Mouse (Mus musculus): ENCODE data around the gene Gtf2f2. TPM values are rescaled to one million over a fixed set of nuclear protein-coding genes. Genes with fewer than 3 reads are reported as not detected.
A peak's percentile ranks its signal among the peaks of the same experiment; 100 is the strongest.
"Not testable (repeated sequence)": the region's sequence is repeated elsewhere in the genome, so short reads cannot be mapped to it uniquely, and the experiment has no call there.

The Gtf2f2 gene
- total RNA-seq, 2 experiments from 2014 or later: 10.8 to 13.5 TPM

- no peak for DNase-seq
- intact Hi-C loops (cut with DNase I): no loop called here
Observed at GRCm38 (mm10) chr14:75870631-75871030, 140.0 kb downstream of the Gtf2f2 start.

DNA sequence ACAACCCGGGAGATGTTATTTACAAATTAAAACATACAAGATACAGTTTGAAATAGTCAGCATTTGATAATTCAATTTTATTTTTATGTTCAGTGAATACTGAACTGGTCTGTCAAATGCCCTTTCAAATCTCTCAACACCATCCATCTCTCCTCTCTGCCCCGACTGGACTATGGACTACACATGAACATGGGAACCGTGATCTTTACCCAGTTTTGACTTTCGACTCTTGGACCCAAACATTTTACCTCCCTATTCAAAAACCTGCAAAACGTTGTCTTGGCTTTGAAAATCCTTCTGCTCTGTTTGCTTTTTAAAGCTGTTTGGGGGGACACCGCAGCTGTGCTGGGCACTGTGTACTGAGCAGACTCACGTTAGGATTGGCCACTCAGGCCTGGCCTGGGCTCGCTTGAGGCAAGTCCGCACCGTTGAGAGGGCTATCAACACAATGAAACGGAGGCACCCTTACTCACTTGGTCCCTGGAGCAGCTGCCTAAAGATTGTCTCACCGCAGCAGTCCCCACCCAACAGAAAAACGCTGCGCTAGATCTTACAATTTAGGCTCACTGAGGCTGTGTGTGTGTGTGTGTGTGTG lies 140.8 kb downstream of the Gtf2f2 start:
- DNase-seq: no peak
- intact Hi-C loops (cut with DNase I): no loop called here

DNA sequence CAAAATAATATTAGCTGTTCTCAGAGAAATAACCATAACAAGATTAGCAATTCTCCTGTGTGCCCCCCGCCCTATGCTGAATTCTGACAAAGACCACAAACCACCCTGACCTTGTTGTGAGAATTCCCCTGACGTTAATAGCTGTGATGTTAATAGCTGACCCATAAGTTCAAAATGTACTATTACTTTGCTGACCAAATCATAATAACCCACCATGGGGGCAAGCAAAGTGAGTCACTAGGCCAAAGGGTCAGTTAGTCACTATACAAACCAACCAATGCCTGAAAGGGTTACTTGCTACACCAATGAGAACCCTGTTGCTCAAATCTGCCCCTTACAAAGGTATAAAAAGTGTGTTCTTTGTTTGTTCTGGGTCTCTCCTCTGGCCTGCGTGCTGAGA lies 142.6 kb downstream of the Gtf2f2 start:
- intact Hi-C loops (cut with DNase I); DNase-seq: not testable (repeated sequence)

GRCm38 (mm10) chr14:75866706-75867333 lies 143.8 kb downstream of the Gtf2f2 start:
- no peak for DNase-seq
- intact Hi-C loops (cut with DNase I): no loop called here

GRCm38 (mm10) chr14:75863549-75864409 lies 146.9 kb downstream of the Gtf2f2 start:
- intact Hi-C loops (cut with DNase I): no loop called here
- DNase-seq: peak; percentile 37 to 57

- intact Hi-C loops (cut with DNase I): no loop called here
- no peak for DNase-seq
Observed at GRCm38 (mm10) chr14:75862701-75863100, 148.0 kb downstream of the Gtf2f2 start.

- DNase-seq: no peak
- intact Hi-C loops (cut with DNase I): no loop called here
Observed at GRCm38 (mm10) chr14:75859619-75860018, 151.0 kb downstream of the Gtf2f2 start.

- intact Hi-C loops (cut with DNase I): no loop called here
- DNase-seq: no peak
Observed at GRCm38 (mm10) chr14:75858181-75858580, 152.5 kb downstream of the Gtf2f2 start.

GRCm38 (mm10) chr14:75855263-75855992 lies 155.2 kb downstream of the Gtf2f2 start:
- DNase-seq: no peak
- intact Hi-C loops (cut with DNase I): no loop called here

- intact Hi-C loops (cut with DNase I): no loop called here
- DNase-seq: no peak
Observed at GRCm38 (mm10) chr14:75852016-75852415, 158.6 kb downstream of the Gtf2f2 start.

DNA sequence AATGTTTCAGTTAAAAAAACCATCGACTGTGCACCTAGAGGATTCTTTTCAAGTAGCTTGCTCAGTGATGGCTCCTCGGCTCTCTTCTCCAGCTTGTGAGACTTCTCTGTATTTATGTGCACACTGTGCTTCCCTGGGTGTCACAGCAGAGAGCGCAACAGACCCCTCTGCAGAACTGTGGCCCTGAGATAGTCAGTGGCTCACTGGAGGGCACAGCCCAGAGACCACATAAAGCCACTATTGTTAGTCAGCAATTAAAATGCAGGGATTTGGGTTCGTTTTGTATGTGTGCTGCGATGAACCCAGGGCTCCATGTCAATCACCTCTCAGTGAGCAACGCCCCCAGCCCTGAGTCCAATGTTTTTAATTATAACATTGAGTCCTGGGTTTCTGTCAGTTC lies 159.8 kb downstream of the Gtf2f2 start:
- no peak for DNase-seq
- intact Hi-C loops (cut with DNase I): no loop called here

GRCm38 (mm10) chr14:75849842-75850568 lies 160.7 kb downstream of the Gtf2f2 start:
- intact Hi-C loops (cut with DNase I): no loop called here
- no peak for DNase-seq

DNA sequence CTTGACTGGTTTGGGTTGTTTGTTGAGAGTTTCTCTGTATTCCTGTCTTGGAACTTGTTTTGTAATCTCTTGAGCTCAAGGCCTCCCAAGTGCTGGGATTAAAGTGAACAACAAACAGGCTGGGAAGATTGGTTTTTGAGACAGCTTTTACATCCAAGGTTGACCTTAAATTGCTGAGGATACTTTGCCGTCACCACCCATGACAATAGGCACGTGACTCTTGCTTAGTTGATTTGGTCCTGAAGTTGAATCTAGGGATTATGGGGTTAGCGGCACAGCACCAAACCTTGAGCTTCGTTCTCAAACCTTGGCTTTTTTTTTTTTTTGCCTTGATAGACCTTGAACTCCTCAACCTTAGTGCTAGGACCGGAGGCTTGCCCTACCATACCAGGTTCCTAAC lies 161.4 kb downstream of the Gtf2f2 start:
- intact Hi-C loops (cut with DNase I): no loop called here
- no peak for DNase-seq

GRCm38 (mm10) chr14:75848482-75848881 lies 162.2 kb downstream of the Gtf2f2 start:
- intact Hi-C loops (cut with DNase I): no loop called here
- no peak for DNase-seq

- intact Hi-C loops (cut with DNase I): no loop called here
Observed at GRCm38 (mm10) chr14:75847669-75848068, 163.0 kb downstream of the Gtf2f2 start.

More at GRCm38 (mm10) chr14:75847669-75848068, 163.0 kb downstream of the Gtf2f2 start:
- no peak for DNase-seq

Other genes with a start within 250 kb of the Gtf2f2 start
- 10 to 100 TPM in 1 of 2 experiments, 1 to 10 TPM in 1; 5.6 to 11.9 TPM for gene Slc25a30, start 223.8 kb downstream of the Gtf2f2 start, total RNA-seq (2021)
- gene Tpt1, start 165.8 kb downstream of the Gtf2f2 start, total RNA-seq (2021): 1,000 to 10,000 TPM; 2,921 to 3,241 TPM
- gene Kctd4, start 55.9 kb downstream of the Gtf2f2 start, total RNA-seq (2021): not detected
- 1 to 10 TPM; 4.7 to 6.6 TPM for gene Gpalpp1, start 99.9 kb upstream of the Gtf2f2 start, total RNA-seq (2021)
- 1 to 10 TPM; 2.5 to 3.6 TPM for gene Nufip1, start 100.0 kb upstream of the Gtf2f2 start, total RNA-seq (2021)